Mouse (Mus musculus): ENCODE results near the gene E2f1.
A peak's percentile ranks its signal among the peaks of the same experiment; 100 is the strongest.

Gene E2f1

GRCm38 (mm10) chr2:154576876-154577743, 7.4 kb upstream of the E2f1 start:
- H3K4me1 ChIP-seq (replicated peaks; ENCODE audit: low read depth, low read length), result peaks cover 62% of the 10 kb centered on the region
- H3K9me3 ChIP-seq (ENCODE audit: low read length), result no peaks in the 10 kb centered on the region
- H3K36me3 ChIP-seq (ENCODE audit: insufficient read depth, low read length), result no peaks in the 10 kb centered on the region
- H3K4me3 ChIP-seq (replicated peaks; ENCODE audit: low read length), result peak overlapping the region; percentile 43
- no peaks in the 10 kb centered on the region for H3K27me3 ChIP-seq (ENCODE audit: insufficient read depth, low read length)
- TF ChIP-seq NANOG (IDR thresholded peaks at IDR 0.05; ENCODE audit: borderline replicate concordance, low read length) (no peak), CTCF (conservative IDR thresholded peaks at IDR 0.05; ENCODE audit: low read length) (no peak), POU5F1 (IDR thresholded peaks at IDR 0.05; ENCODE audit: borderline replicate concordance, low read length) (no peak)

GRCm38 (mm10) chr2:154574271-154574670, 4.6 kb upstream of the E2f1 start:
- H3K36me3 ChIP-seq (ENCODE audit: insufficient read depth, low read length), result no peaks in the 10 kb centered on the region
- TF ChIP-seq CTCF (conservative IDR thresholded peaks at IDR 0.05; ENCODE audit: low read length) (no peak), POU5F1 (IDR thresholded peaks at IDR 0.05; ENCODE audit: borderline replicate concordance, low read length) (no peak), NANOG (IDR thresholded peaks at IDR 0.05; ENCODE audit: borderline replicate concordance, low read length) (no peak)
- no peak overlapping the region for H3K4me3 ChIP-seq (replicated peaks; ENCODE audit: low read length)
- peaks cover 63% of the 10 kb centered on the region for H3K4me1 ChIP-seq (replicated peaks; ENCODE audit: low read depth, low read length)
- no peaks in the 10 kb centered on the region for H3K27me3 ChIP-seq (ENCODE audit: insufficient read depth, low read length)
- H3K9me3 ChIP-seq (ENCODE audit: low read length), result no peaks in the 10 kb centered on the region

- Histone ChIP-seq H3K9me3 (ENCODE audit: low read length) (no peaks in the 10 kb centered on the region), H3K36me3 (ENCODE audit: insufficient read depth, low read length) (peaks cover 8% of the 10 kb centered on the region; the same call in 1 of the 2 replicates), H3K4me1 (replicated peaks; ENCODE audit: low read depth, low read length) (peaks cover 71% of the 10 kb centered on the region), H3K4me3 (replicated peaks; ENCODE audit: low read length) (no peak overlapping the region), H3K27me3 (ENCODE audit: insufficient read depth, low read length) (no peaks in the 10 kb centered on the region)
- TF ChIP-seq CTCF (conservative IDR thresholded peaks at IDR 0.05; ENCODE audit: low read length) (no peak), NANOG (IDR thresholded peaks at IDR 0.05; ENCODE audit: borderline replicate concordance, low read length) (no peak), POU5F1 (IDR thresholded peaks at IDR 0.05; ENCODE audit: borderline replicate concordance, low read length) (no peak)
Observed at GRCm38 (mm10) chr2:154572996-154573395, 3.3 kb upstream of the E2f1 start.

GRCm38 (mm10) chr2:154571976-154572375, 2.3 kb upstream of the E2f1 start:
- H3K36me3 ChIP-seq (ENCODE audit: insufficient read depth, low read length), result peaks cover 18% of the 10 kb centered on the region; the same call in 1 of the 2 replicates
- no peak overlapping the region for H3K4me3 ChIP-seq (replicated peaks; ENCODE audit: low read length)
- H3K4me1 ChIP-seq (replicated peaks; ENCODE audit: low read depth, low read length), result peaks cover 71% of the 10 kb centered on the region
- H3K27me3 ChIP-seq (ENCODE audit: insufficient read depth, low read length), result no peaks in the 10 kb centered on the region
- no peaks in the 10 kb centered on the region for H3K9me3 ChIP-seq (ENCODE audit: low read length)
- TF ChIP-seq NANOG (IDR thresholded peaks at IDR 0.05; ENCODE audit: borderline replicate concordance, low read length), result no peak
- no peak for TF ChIP-seq POU5F1 (IDR thresholded peaks at IDR 0.05; ENCODE audit: borderline replicate concordance, low read length)
- no peak for TF ChIP-seq CTCF (conservative IDR thresholded peaks at IDR 0.05; ENCODE audit: low read length)

DNA sequence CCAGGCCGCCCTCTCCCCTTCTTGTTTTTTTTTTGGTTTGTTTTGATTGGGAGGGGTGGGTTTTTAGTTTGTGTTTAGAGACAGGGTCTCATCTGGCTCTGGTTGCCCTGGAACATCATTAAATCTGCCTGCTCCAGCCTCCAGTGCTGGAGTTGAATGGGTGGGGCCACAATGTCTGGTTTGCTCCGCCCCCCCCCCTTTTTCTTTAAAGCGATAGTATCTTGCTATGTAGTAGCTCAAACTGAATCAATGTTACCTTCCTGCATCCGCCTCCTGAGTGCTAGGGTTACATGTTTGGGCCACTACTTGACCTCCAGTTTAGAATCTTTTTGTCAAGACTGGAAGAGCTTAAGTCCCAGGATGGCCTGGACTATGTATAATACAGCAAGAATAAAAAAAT, 1.6 kb upstream of the E2f1 start:
- H3K27me3 ChIP-seq (ENCODE audit: insufficient read depth, low read length), result no peaks in the 10 kb centered on the region
- H3K4me3 ChIP-seq (replicated peaks; ENCODE audit: low read length), result peak overlapping the region; percentile 74; the same call in 1 of the 2 replicates
- H3K36me3 ChIP-seq (ENCODE audit: insufficient read depth, low read length), result peaks cover 25% of the 10 kb centered on the region
- peaks cover 71% of the 10 kb centered on the region for H3K4me1 ChIP-seq (replicated peaks; ENCODE audit: low read depth, low read length)
- TF ChIP-seq NANOG (IDR thresholded peaks at IDR 0.05; ENCODE audit: borderline replicate concordance, low read length), result no peak
- TF ChIP-seq POU5F1 (IDR thresholded peaks at IDR 0.05; ENCODE audit: borderline replicate concordance, low read length), result no peak
- no peak for TF ChIP-seq CTCF (conservative IDR thresholded peaks at IDR 0.05; ENCODE audit: low read length)
- H3K9me3 ChIP-seq (ENCODE audit: low read length), result no peaks in the 10 kb centered on the region

- Histone ChIP-seq H3K9me3 (ENCODE audit: low read length) (no peaks in the 10 kb centered on the region), H3K27me3 (ENCODE audit: insufficient read depth, low read length) (no peaks in the 10 kb centered on the region), H3K4me1 (replicated peaks; ENCODE audit: low read depth, low read length) (peaks cover 72% of the 10 kb centered on the region), H3K36me3 (ENCODE audit: insufficient read depth, low read length) (peaks cover 31% of the 10 kb centered on the region), H3K4me3 (replicated peaks; ENCODE audit: low read length) (peak overlapping the region; percentile 74)
- TF ChIP-seq POU5F1 (IDR thresholded peaks at IDR 0.05; ENCODE audit: borderline replicate concordance, low read length) (no peak), NANOG (IDR thresholded peaks at IDR 0.05; ENCODE audit: borderline replicate concordance, low read length) (no peak), CTCF (conservative IDR thresholded peaks at IDR 0.05; ENCODE audit: low read length) (no peak)
Observed at GRCm38 (mm10) chr2:154570666-154571065, 974 bp upstream of the E2f1 start.

- Histone ChIP-seq H3K4me3 (replicated peaks; ENCODE audit: low read length) (peak overlapping the region; percentile 92), H3K9me3 (ENCODE audit: low read length) (no peaks in the 10 kb centered on the region), H3K36me3 (ENCODE audit: insufficient read depth, low read length) (peaks cover 45% of the 10 kb centered on the region), H3K4me1 (replicated peaks; ENCODE audit: low read depth, low read length) (peaks cover 84% of the 10 kb centered on the region), H3K27me3 (ENCODE audit: insufficient read depth, low read length) (no peaks in the 10 kb centered on the region)
- TF ChIP-seq CTCF (conservative IDR thresholded peaks at IDR 0.05; ENCODE audit: low read length) (no peak), POU5F1 (IDR thresholded peaks at IDR 0.05; ENCODE audit: borderline replicate concordance, low read length) (no peak)
Observed at GRCm38 (mm10) chr2:154569071-154569748, 482 bp downstream of the E2f1 start.

DNA sequence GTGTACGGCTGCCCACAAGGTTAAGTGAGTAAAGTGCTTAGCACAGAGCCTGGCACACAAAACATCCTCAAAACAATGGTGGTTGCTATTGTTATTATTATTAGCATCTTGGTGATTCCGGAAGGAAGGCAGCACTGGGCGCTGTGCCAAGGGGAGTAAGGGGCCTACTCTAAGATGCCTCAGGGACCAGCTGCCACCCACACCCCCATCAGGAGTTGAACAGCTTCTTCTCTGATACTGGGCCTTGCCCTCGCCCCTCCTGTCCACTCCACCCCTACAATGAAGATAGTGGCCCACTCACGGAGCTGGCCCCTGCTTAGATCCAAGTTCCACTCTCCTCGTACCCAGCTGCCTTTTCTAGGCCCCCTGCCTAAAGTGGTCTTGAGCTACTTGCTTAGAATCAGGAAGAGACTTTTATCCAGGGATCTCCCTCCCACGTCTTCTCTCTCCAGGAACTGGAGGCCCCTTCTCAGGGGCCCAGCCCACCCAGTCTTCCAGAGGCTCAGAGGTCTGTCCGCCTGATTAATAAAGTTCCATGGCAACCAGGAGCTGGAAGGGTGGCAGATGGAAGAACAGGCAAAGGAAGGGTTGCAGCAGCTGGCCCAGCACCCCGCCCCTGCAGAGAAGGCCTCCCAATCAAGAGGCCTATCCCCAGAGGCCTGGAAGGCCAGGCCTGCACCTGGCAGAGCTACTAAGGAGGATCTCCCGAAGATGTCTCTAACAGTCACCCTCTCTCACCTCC, 1.2 kb downstream of the E2f1 start:
- TF ChIP-seq POU5F1 (IDR thresholded peaks at IDR 0.05; ENCODE audit: borderline replicate concordance, low read length) (no peak), CTCF (conservative IDR thresholded peaks at IDR 0.05; ENCODE audit: low read length) (no peak), NANOG (IDR thresholded peaks at IDR 0.05; ENCODE audit: borderline replicate concordance, low read length) (no peak)
- Histone ChIP-seq H3K4me3 (replicated peaks; ENCODE audit: low read length) (peak overlapping the region; percentile 92), H3K4me1 (replicated peaks; ENCODE audit: low read depth, low read length) (peaks cover 89% of the 10 kb centered on the region), H3K9me3 (ENCODE audit: low read length) (no peaks in the 10 kb centered on the region), H3K27me3 (ENCODE audit: insufficient read depth, low read length) (no peaks in the 10 kb centered on the region), H3K36me3 (ENCODE audit: insufficient read depth, low read length) (peaks cover 52% of the 10 kb centered on the region)

Data from E14TG2a.4 (cell line).